Mouse (Mus musculus): ENCODE data around the gene Il5. TPM values are rescaled to one million over a fixed set of nuclear protein-coding genes. Genes with fewer than 3 reads are reported as not detected.

Gene Il5
- polyA plus RNA-seq, 1 experiment from 2014 or later, result not detected

DNA sequence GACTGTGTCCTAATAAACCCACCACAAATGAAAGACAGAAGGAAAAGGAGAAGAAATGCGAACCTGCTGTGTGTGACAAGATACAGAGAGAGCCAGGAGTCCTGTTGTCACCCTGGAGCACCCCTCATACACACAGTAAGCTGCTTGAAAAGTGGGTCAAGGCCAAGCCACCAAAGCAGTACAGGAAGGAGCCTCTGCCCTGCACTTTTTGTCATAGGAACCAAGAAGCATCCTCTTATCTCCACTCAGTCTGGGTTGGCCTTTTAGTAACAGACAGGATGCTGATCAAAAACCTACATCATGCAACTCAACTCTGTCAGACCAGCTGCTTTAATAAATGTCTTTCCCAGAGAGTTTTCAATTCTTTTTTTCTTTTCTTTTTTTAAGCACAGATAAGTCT is 893 bp upstream of the Il5 start:
- no peak for DNase-seq (ENCODE audit: low spot score)
- H3K4me3 ChIP-seq (ENCODE audit: low read depth, low read length), result no peak overlapping the region
- no peaks in the 10 kb centered on the region for H3K4me1 ChIP-seq (ENCODE audit: insufficient read depth, low read depth, low read length)
- no peak for ATAC-seq
- no peaks in the 10 kb centered on the region for H3K27me3 ChIP-seq (replicated peaks; ENCODE audit: insufficient read depth, low read length)
- H3K4me2 ChIP-seq (replicated peaks; ENCODE audit: low read depth, low read length), result no peak overlapping the region
- H3K36me3 ChIP-seq (ENCODE audit: insufficient read depth, low read length), result no peaks in the 10 kb centered on the region
- H3K9me3 ChIP-seq (ENCODE audit: low read length), result no peaks in the 10 kb centered on the region
- no peak overlapping the region for H3K9ac ChIP-seq (replicated peaks; ENCODE audit: low read depth)
- 65% methylated on average over 1 of the region's 1 CpGs for WGBS
- TF ChIP-seq EP300 (IDR thresholded peaks at IDR 0.05) (no peak), CTCF (IDR thresholded peaks at IDR 0.05) (no peak)
- H3K27ac ChIP-seq (ENCODE audit: low read length), result no peak overlapping the region

DNA sequence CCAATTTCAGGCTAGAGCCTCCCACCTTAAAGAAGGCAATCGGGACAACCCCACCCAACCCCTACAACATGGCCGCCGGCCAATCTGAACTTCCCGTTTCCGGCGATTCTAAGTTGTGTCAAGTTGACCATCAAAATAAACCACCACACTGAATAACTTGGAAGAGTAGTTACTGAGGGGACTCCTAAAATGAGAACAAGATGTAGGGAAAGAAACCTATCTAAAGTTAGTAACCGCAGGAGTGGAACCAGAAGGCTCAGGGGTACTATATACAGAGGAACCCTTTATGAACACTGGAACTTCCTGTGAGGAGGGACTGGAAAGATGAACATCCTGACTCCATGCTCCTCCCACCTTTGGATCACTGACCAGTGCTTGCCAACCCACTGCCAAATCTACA is 10.9 kb downstream of the Il5 start:
- WGBS, result 94% methylated on average over 7 of the region's 7 CpGs
- TF ChIP-seq CTCF (IDR thresholded peaks at IDR 0.05) (no peak), EP300 (IDR thresholded peaks at IDR 0.05) (no peak)
- Histone ChIP-seq H3K27me3 (replicated peaks; ENCODE audit: insufficient read depth, low read length) (no peaks in the 10 kb centered on the region), H3K4me2 (replicated peaks; ENCODE audit: low read depth, low read length) (no peak overlapping the region), H3K4me1 (ENCODE audit: insufficient read depth, low read depth, low read length) (no peaks in the 10 kb centered on the region), H3K9ac (replicated peaks; ENCODE audit: low read depth) (no peak overlapping the region), H3K9me3 (ENCODE audit: low read length) (no peaks in the 10 kb centered on the region), H3K27ac (ENCODE audit: low read length) (no peak overlapping the region), H3K4me3 (ENCODE audit: low read depth, low read length) (no peak overlapping the region), H3K36me3 (ENCODE audit: insufficient read depth, low read length) (no peaks in the 10 kb centered on the region)
- DNase-seq (ENCODE audit: low spot score) (no peak), ATAC-seq (no peak)

DNA sequence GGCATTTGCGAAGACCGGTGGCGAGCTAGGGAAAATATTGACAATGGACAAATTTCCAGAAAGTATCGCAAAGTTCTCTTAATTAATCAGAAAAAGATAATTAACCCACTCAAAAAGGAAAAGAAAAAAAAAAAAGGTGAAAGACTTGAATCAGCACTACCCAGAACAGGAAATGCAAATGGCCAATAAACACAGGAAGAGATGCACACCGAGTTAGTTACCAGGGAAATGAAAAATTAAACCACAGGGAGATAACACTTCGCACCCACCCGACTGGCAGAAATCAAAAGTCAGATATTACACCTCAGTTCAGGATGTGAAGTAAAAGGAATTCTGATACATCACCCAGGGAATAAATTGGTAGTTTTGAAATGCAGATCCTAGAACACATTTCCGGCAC is 11.7 kb downstream of the Il5 start:
- WGBS, result 82% methylated on average over 8 of the region's 8 CpGs
- Histone ChIP-seq H3K4me2 (replicated peaks; ENCODE audit: low read depth, low read length) (no peak overlapping the region), H3K27me3 (replicated peaks; ENCODE audit: insufficient read depth, low read length) (no peaks in the 10 kb centered on the region), H3K9me3 (ENCODE audit: low read length) (no peaks in the 10 kb centered on the region), H3K36me3 (ENCODE audit: insufficient read depth, low read length) (no peaks in the 10 kb centered on the region), H3K9ac (replicated peaks; ENCODE audit: low read depth) (no peak overlapping the region), H3K4me3 (ENCODE audit: low read depth, low read length) (no peak overlapping the region), H3K4me1 (ENCODE audit: insufficient read depth, low read depth, low read length) (no peaks in the 10 kb centered on the region), H3K27ac (ENCODE audit: low read length) (no peak overlapping the region)
- ATAC-seq (no peak), DNase-seq (ENCODE audit: low spot score) (no peak)
- TF ChIP-seq CTCF (IDR thresholded peaks at IDR 0.05), result no peak

DNA sequence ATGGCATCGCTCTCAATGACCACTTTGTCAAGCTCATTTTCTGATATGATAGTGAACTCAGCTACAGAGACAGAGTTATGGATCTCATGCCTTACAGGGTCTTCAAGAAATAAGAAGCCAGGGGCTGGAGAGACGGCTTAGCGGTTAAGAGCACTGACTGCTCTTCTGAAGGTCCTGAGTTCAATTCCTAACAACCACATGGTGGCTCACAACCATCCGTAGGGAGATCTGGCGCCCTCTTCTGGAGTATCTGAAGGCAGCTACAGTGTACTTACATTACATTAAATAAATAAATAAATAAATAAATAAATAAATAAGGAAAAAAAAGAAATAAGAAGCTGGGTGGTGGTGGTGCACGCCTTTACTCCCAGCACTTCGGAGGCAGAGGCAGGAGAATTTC is 13.2 kb downstream of the Il5 start:
- Histone ChIP-seq H3K9me3 (ENCODE audit: low read length) (no peaks in the 10 kb centered on the region), H3K4me2 (replicated peaks; ENCODE audit: low read depth, low read length) (no peak overlapping the region), H3K4me3 (ENCODE audit: low read depth, low read length) (no peak overlapping the region), H3K36me3 (ENCODE audit: insufficient read depth, low read length) (no peaks in the 10 kb centered on the region), H3K27ac (ENCODE audit: low read length) (no peak overlapping the region), H3K27me3 (replicated peaks; ENCODE audit: insufficient read depth, low read length) (no peaks in the 10 kb centered on the region), H3K9ac (replicated peaks; ENCODE audit: low read depth) (no peak overlapping the region), H3K4me1 (ENCODE audit: insufficient read depth, low read depth, low read length) (no peaks in the 10 kb centered on the region)
- no peak for ATAC-seq
- WGBS, result 79% methylated on average over 7 of the region's 7 CpGs
- no peak for DNase-seq (ENCODE audit: low spot score)
- TF ChIP-seq EP300 (IDR thresholded peaks at IDR 0.05) (no peak), CTCF (IDR thresholded peaks at IDR 0.05) (peak; percentile 29)

DNA sequence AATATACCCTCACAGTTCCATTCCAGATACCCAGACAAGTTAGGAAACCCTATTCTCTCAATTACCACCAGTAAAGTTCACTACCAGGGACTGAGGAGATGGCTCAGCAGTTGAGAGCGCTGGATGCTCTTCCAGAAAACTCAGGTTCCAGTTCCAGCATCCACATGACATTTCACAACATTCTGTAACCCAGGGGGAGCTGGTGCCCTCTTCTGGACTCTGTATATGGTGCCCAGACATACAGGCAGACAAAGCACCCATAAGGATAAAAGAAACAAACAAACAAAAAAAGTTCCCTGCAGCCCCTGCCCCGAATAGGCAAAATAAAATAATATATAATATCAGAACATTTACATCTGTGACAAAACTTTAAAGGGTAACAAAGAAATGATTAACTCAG is 13.8 kb downstream of the Il5 start:
- no peak overlapping the region for H3K4me3 ChIP-seq (ENCODE audit: low read depth, low read length)
- H3K27me3 ChIP-seq (replicated peaks; ENCODE audit: insufficient read depth, low read length), result no peaks in the 10 kb centered on the region
- no peaks in the 10 kb centered on the region for H3K36me3 ChIP-seq (ENCODE audit: insufficient read depth, low read length)
- DNase-seq (ENCODE audit: low spot score) (no peak), ATAC-seq (no peak)
- no peak overlapping the region for H3K27ac ChIP-seq (ENCODE audit: low read length)
- H3K4me1 ChIP-seq (ENCODE audit: insufficient read depth, low read depth, low read length), result no peaks in the 10 kb centered on the region
- H3K4me2 ChIP-seq (replicated peaks; ENCODE audit: low read depth, low read length), result no peak overlapping the region
- H3K9me3 ChIP-seq (ENCODE audit: low read length), result no peaks in the 10 kb centered on the region
- no peak for TF ChIP-seq EP300 (IDR thresholded peaks at IDR 0.05)
- TF ChIP-seq CTCF (IDR thresholded peaks at IDR 0.05), result no peak
- no peak overlapping the region for H3K9ac ChIP-seq (replicated peaks; ENCODE audit: low read depth)
- WGBS, result 78% methylated on average over 2 of the region's 2 CpGs

DNA sequence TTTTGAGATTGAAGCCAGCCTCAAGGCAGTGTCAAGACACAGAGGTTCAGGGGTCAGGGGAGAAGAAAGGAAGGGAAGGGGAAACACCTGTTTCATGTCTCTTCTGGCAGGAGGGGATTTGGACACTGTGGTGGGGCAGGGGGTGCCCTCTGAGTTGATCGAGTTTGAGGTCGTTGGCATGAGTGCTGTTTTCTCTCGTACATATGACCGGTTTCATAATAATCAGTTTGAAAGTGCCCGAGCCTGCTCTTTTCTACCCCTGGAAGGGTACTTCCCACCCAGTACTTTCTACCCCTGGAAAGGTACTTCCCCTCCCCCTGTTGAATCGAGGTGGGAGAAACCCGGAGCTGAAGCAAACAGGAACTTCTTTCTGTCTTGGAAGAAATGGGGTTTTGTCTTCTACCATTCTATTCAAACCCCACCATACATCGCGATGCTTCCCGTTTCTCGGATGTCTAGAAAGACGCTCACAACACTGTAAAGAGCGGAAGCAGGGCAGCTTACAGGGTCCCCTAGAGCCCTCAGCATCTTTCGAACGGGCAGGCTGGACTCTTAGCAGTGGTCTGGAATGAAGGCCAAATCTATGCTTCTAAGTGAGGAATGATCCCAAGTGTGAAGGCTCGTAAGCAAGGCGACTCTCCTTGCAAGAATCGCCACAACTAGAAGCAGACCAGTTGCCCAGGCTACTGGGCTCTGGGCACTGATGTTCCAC is 14.5 kb downstream of the Il5 start:
- 61% methylated on average over 18 of the region's 18 CpGs for WGBS
- DNase-seq (ENCODE audit: low spot score) (no peak), ATAC-seq (no peak)
- Histone ChIP-seq H3K36me3 (ENCODE audit: insufficient read depth, low read length) (no peaks in the 10 kb centered on the region), H3K4me1 (ENCODE audit: insufficient read depth, low read depth, low read length) (no peaks in the 10 kb centered on the region), H3K4me2 (replicated peaks; ENCODE audit: low read depth, low read length) (no peak overlapping the region), H3K27ac (ENCODE audit: low read length) (no peak overlapping the region), H3K9ac (replicated peaks; ENCODE audit: low read depth) (no peak overlapping the region), H3K4me3 (ENCODE audit: low read depth, low read length) (no peak overlapping the region), H3K9me3 (ENCODE audit: low read length) (no peaks in the 10 kb centered on the region), H3K27me3 (replicated peaks; ENCODE audit: insufficient read depth, low read length) (no peaks in the 10 kb centered on the region)
- TF ChIP-seq CTCF (IDR thresholded peaks at IDR 0.05) (no peak), EP300 (IDR thresholded peaks at IDR 0.05) (no peak)

All from lung, postnatal 0 days (tissue).